Mouse (Mus musculus): ENCODE data around the gene R3hdm1.

- TF ChIP-seq CTCF (IDR thresholded peaks at IDR 0.05; ENCODE audit: extremely low read depth, insufficient read depth, insufficient read length, insufficient replicate concordance) (no peak), POLR2A (IDR thresholded peaks at IDR 0.05; ENCODE audit: low read depth, low read length) (no peak)
Observed at GRCm38 (mm10) chr1:128197353-128197752, 94.3 kb downstream of the R3hdm1 start.
